Comparison of ENCODE assay signal across 13 mouse cellular contexts in genomic region chr2:129558008-129558874, GRCm38 (mm10). TPM values are rescaled to one million over a fixed set of nuclear protein-coding genes. Genes with fewer than 3 reads are reported as not detected.
DNase-seq lines count a peak whose midpoint lies in the region; ATAC-seq and TF ChIP-seq lines count a peak whose summit lies in the region.
"Had no signal": no experiment of that assay in that cellular context is flagged by ENCODE, and none has a peak within 500 bp of the region (broad histone marks: within the 10 kb centered on the region; RNA-seq: fewer than 3 reads in every experiment).

No protein-coding gene starts in this region.

- no peak for TF ChIP-seq POLR2A in bone marrow macrophage, adult 2 months (IDR thresholded peaks at IDR 0.05; ENCODE audit: borderline replicate concordance, low read depth, low read length)

- peak overlapping the region; percentile 28 for H3K27ac ChIP-seq in layer of hippocampus, adult 2 months
- peak overlapping the region; percentile 67 for H3K27ac ChIP-seq in bone marrow macrophage, adult 2 months (ENCODE audit: insufficient read depth, low read depth, low read length)
- H3K27ac ChIP-seq: hindbrain, embryonic 12.5 days; stomach, postnatal 0 days had no signal

- ATAC-seq in megakaryocyte progenitor cell, adult 5-6 weeks (replicated peaks; ENCODE audit: poor library complexity) = peak; percentile 65

- no peak for TF ChIP-seq CTCF in layer of hippocampus, adult 2 months (conservative IDR thresholded peaks at IDR 0.05)
- TF ChIP-seq CTCF in bone marrow macrophage, adult 2 months (IDR thresholded peaks at IDR 0.05; ENCODE audit: low read depth, low read length) = no peak

- no peak overlapping the region for H3K4me3 ChIP-seq in layer of hippocampus, adult 2 months
- no peak overlapping the region; the same call in 1 of the 2 replicates for H3K4me3 ChIP-seq in bone marrow macrophage, adult 2 months (ENCODE audit: insufficient read depth, low read length)
- H3K4me3 ChIP-seq: hindbrain, embryonic 12.5 days had no signal

- H3K4me1 ChIP-seq in bone marrow macrophage, adult 2 months (ENCODE audit: control insufficient read depth, insufficient read depth, low read length) = peaks cover 73% of the 10 kb centered on the region

- no peak for DNase-seq in layer of hippocampus, adult 2 months (ENCODE audit: low spot score in 2 of 2)
- DNase-seq in layer of hippocampus, postnatal 25 days (ENCODE audit: extremely low spot score in 1 of 2, low spot score in 1 of 2) = no peak
- peak; percentile 44 to 57 for DNase-seq in gastrocnemius, adult 8-10 months (ENCODE audit: low spot score in 2 of 2)
- no peak for DNase-seq in urinary bladder, postnatal 14 days (ENCODE audit: low spot score)
- DNase-seq in cerebellum, postnatal 36 days = no peak
- DNase-seq: kidney, adult 18-20 months had no signal

RNA-seq across cellular contexts. Expression of gene F830045P16Rik, which starts 21.8 kb away (rescaled TPM):
- total RNA-seq in layer of hippocampus, adult 2 months (2021) = under 1 TPM; 0.38 to 0.54 TPM
- total RNA-seq in layer of hippocampus, postnatal 25 days (2021) = under 1 TPM in 1 of 2 experiments, not detected in 1; 0.44 TPM
- 0.28 and 0.41 TPM in 2 replicates for polyA plus RNA-seq in bone marrow macrophage, adult 2 months (2012; ENCODE audit: insufficient read depth, insufficient read length, missing spikeins)
- not detected for total RNA-seq in gastrocnemius, adult 8-10 months (2022)
- total RNA-seq in megakaryocyte progenitor cell, adult 5-6 weeks (2015) = not detected in 2 replicates
- total RNA-seq in megakaryocyte progenitor cell, adult 5-6 weeks (2017) = not detected in 2 replicates
- polyA plus RNA-seq: limb, embryonic 11.5 days; neural tube, embryonic 14.5 days; small intestine, adult 2 months had no signal

RNA-seq across cellular contexts. Expression of gene Sirpa, which starts 34.4 kb away (rescaled TPM):
- total RNA-seq in layer of hippocampus, adult 2 months (2021) = 100 to 1,000 TPM; 279 to 289 TPM
- total RNA-seq in layer of hippocampus, postnatal 25 days (2021) = 100 to 1,000 TPM; 284 to 286 TPM
- polyA plus RNA-seq in bone marrow macrophage, adult 2 months (2012; ENCODE audit: insufficient read depth, insufficient read length, missing spikeins) = 1,284 and 1,400 TPM in 2 replicates
- total RNA-seq in gastrocnemius, adult 8-10 months (2022) = 1 to 10 TPM; 4.0 to 9.7 (median 5.3) TPM
- total RNA-seq in megakaryocyte progenitor cell, adult 5-6 weeks (2015) = 62.3 and 67.6 TPM in 2 replicates
- total RNA-seq in megakaryocyte progenitor cell, adult 5-6 weeks (2017) = 67.5 and 73.8 TPM in 2 replicates

Comparison
In these comparisons a context has a peak if more than half of its experiments do, and no peak if none do; other contexts are left out.
1. DNase-seq: peak in gastrocnemius, adult 8-10 months (2 of 2); none in layer of hippocampus, adult 2 months (0 of 2), layer of hippocampus, postnatal 25 days (0 of 2), urinary bladder, postnatal 14 days (single experiment) and cerebellum, postnatal 36 days (0 of 2).
2. RNA of gene Sirpa, which starts 34.4 kb away (total RNA-seq): 279 to 289 TPM in layer of hippocampus, adult 2 months, 284 to 286 TPM in layer of hippocampus, postnatal 25 days and 62.3 to 73.8 TPM in megakaryocyte progenitor cell, adult 5-6 weeks; 4.0 to 9.7 TPM in gastrocnemius, adult 8-10 months; every median in the first group is over 4 times any median in the second.